Mouse (Mus musculus): ENCODE results near the gene Fry. TPM values are rescaled to one million over a fixed set of nuclear protein-coding genes. Genes with fewer than 3 reads are reported as not detected.

Fry gene
- total RNA-seq (2021) = 100 to 1,000 TPM; 196 to 210 TPM
- long read RNA-seq, transcript Fry-206 (11 exons, 2,204 nt) = major isoform, 7 of 90 reads
- long read RNA-seq, partial matches to known transcripts = 55 of 90 reads
- long read RNA-seq, other reads (novel, unspliced or antisense) = 27 of 90 reads

DNA sequence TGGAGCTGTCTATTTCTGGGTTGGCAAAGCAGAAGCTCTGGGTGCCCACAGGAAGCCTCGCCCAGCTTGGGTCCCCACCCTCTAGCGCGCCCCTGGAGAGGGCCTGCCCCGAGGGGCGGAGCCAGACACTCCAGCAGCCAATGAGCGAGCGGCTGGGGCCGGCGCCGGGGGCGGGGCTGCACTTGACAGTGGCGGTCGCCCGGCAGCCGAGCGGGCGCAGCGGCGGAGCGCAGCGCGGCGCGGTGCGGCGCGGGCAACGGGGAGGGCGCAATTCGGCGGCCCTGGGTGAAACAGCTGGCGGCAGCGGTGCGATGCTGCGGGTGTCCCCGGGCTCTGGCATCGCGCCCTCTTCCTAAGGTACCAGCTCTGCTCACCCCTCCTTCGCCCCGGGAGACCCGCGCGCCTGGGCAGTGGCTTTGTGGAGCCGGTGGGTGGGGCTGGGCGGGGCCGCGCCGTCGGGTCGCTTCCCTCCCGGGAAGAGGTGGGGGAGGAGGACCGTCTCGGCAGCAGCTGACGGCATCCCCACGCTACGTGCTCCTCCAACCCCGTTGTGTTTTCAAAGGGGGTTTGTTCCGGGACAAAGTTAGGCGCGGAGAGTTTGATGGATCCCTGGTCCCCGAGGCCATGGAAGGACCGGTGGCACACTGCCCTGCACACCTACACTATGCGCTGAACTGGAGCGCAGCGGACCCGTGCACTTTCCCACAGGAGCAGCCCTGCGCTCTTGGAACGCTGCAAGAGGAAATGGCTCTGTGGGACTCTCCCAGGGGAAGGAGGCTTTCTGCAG is at the start of gene Fry:
Fry (plus strand) TSS at position 191 of the 787 bp plus-strand sequence.
- DNase-seq (ENCODE audit: low spot score in 2 of 2) = peak; percentile 95 to 97

DNA sequence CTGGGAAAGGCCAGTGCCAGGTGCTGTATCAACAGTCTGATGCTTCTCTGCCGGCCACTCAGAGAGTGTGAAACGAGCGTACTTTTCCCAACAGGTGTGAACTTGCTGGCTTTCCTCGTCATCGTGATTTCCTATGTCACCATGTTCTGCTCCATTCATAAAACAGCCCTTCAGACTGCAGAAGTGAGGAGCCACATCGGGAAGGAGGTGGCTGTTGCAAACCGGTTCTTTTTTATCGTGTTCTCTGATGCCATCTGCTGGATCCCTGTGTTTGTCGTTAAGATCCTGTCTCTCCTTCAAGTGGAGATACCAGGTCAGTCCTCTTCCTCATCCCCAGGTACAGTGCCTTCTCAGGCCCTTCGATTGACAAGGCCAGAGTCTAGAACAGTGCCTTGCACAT is 48.4 kb upstream of the Fry start:
- peak; percentile 22 to 76 for DNase-seq (ENCODE audit: low spot score in 2 of 2)

DNA sequence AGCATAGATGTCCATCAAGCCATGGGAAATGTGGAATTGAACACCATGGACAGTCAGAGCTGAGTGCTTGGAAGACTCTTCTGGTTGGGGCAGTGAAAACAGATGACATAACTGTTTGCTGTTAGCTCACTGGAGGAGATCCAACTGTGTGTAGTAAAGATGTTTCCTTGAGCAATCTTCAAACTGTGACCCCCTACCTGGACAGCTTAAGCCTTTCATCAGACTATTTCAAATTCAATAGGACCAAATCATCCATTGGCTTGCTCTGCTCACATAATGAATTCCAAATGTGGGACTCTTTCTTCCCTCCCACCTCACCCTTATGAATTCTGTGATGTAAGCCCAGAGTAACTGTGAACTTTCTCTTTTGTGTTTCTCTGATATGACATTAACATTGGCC is 46.7 kb upstream of the Fry start:
- DNase-seq (ENCODE audit: low spot score in 2 of 2) = no peak

DNA sequence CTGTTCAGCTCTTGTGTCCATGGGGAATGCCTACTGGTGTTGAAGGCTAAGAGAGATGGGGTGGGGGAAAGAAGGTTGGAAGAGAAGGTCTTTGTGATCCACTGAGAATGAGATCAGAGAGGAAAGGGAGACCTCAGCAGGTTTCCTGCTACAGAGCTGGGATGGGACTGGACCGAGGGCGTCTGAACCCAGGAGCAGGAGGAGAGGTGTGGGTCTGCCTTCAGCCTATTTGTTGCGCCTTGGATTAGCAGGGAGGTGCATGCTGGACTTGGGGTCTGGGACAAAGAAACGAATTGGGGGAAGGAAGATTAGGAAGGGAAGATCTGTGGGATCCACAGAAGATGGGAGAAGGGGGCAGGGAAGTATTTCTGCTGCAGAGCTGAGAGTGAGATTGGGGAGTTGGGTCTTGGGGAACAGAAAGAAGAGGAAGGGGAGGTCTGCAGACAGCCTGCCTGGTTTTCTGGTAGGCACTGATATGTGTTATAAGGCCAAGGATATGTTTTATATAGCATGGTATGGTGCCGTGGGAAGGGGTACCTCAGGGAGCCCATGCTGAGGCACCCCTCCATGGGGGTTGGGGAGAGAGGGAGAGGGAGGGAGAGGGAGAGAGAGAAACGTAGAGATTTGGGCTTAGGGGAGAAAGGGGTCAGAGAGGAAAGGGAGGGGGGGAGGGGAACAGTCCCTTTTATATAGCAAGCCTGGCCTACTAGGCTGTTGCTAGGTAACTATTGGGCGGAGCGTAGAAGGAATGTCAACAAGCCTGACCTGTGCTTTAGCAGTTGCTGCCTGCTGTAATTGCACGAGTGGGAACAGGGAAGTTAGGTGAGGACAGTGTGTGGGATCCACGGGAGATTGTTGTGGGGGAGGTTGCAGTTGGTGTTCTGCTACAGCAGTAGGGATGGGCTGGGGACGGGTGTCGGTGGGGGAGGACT is 38.3 kb upstream of the Fry start:
- DNase-seq (ENCODE audit: low spot score in 2 of 2) = no peak

DNA sequence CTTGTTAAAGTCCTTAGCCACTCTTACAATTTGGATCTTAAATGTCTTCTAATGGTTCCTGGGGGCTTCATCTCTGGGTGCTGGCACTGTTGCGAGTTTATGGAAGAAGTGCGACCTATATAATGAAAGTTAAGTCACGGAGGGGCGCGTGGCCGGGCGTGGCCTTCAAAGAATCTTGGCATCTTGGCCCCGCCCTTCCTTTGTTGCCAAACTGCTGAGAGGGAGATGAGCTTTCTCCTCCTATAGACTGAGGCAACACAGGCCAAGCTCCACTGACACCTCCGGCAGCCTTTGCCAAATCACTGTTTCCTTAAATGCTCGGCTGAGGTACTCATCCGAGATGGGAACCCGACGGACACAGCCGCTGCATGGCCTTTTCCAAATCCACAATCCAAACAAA is 35.7 kb upstream of the Fry start:
- DNase-seq (ENCODE audit: low spot score in 2 of 2) = no peak

DNA sequence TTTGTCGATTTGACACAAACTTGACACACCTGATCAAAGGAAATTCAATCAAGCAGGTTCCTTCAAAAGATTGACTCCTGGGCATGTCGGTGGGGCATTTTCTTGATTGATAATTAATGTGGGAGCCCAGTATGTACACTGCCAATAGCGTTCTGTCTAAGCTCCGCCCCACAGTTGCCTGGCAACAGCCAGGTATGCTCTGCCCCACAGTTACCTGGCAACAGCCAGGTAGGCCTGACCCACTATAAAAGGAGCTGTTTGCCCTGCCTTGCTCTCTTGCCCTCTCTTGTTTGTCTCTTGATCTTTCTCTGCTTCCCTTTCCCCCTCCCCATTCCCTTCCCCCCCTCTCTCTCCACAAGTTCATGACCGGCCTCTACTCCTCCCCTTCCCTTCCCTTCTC is 35.3 kb upstream of the Fry start:
- no peak for DNase-seq (ENCODE audit: low spot score in 2 of 2)

DNA sequence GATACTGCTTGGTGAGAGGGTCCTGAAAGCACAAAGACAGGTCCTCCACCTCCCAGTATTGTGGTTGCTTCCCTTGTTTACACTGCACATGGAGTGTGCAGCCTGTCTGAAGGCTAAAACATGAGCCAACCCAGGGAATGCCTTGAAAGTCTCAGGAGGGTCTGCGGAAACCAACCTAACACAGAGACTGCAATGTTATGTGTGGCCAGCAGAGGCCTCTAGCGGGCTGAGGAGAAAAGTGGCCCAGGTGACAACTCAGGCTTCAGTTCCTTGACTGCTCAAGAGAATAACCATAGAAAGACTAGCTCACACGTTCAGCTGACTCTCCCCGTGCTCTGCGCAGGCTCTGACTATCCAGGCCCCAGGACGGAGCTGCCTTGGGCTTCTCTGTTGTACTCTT is 20.8 kb upstream of the Fry start:
- peak in 1 of 2 experiments; percentile 68 for DNase-seq (ENCODE audit: low spot score in 2 of 2)

DNA sequence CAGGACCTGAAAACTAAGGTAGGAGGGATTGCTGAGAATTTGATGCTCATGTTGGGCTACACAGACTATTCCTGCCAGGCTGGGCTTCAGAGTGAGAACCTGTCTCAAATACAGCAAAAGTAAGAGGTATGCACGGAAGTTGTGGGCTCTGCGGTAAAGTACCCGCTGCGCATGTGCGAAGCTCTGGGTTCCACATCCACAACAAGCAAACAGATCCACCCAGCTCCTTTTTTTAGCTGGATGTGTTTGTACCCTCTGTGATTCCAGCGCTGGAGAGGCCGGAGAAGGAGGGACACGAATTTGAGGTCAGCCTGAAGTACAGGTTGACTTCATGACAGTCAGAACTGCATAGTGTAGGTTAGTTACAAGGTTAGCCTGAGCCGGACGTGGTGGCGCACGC is 19.7 kb upstream of the Fry start:
- no peak for DNase-seq (ENCODE audit: low spot score in 2 of 2)

DNA sequence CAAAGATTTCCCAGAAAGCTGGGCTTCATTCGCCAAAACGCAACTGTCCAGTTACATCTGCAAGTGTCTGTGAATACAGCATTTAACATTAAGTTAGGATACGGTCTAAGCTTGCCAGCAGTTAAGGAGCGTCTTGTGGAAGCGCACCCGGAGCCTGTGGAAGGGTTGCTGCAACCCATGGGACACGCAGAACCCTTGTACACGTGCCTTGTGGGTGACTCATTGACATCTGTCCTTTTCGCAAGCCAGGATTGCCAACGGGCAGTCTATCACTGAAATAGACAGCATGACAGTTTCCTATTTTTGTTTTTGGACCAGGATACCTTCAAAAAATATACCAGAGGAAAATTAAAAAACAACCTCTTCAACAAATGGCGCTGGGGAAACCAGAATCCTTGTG is 16.7 kb upstream of the Fry start:
- DNase-seq (ENCODE audit: low spot score in 2 of 2) = no peak

DNA sequence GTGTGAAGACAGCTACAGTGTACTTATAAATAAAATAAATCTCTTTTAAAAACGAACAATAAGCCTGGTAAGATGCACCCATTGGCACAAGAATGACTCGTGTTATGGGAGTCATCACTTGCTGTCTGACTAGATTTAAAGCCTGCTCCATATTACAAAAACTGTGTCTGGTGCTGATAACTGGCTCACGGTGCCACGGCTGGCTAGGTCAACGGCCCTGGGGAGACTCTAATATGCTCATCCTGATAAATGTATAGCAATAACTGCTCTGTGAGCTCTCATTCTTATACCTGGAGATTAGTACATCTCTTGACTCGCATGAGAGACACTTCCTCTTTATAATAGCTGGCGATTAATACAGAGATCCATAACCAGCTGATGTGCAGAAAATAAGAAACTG is 12.1 kb upstream of the Fry start:
- no peak for DNase-seq (ENCODE audit: low spot score in 2 of 2)

DNA sequence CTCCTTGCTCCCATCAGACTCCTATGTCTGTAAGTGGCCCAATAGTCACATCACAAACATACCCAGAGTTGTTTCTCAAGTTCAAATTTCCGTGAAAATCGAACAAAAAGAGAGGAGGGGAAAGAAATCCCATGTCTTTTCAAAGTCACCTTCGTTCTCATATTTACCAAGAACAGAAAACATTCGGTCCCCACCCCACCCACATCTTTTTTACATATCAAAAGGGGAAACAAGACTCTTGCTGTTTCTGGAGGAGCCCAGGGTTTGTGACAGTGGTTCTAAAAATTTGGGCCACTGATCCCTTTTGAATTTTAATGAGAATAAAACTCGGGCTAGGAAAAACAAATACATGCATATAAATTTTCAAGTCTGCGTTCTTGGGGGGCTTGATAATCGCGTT is 7.2 kb upstream of the Fry start:
- no peak for DNase-seq (ENCODE audit: low spot score in 2 of 2)

DNA sequence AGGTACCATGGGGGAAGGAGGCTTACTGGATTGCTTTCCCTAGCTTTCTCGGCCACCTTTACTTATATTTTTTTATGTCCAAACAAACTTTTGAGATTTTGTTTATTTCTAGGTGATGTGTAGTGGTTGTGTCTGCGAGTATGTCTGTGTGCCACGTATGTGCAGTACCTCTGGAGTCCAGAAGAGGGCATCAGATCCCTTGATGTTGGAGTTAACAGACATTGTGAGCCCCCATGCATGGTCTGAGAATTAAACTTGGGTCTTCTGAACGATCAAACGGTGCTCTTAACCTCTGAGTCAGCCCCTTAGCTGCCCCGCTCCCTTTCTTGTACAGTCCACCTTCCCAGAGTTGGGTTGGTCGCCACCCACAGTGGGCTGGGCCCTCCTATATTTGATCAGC is 4.4 kb upstream of the Fry start:
- no peak for DNase-seq (ENCODE audit: low spot score in 2 of 2)

DNA sequence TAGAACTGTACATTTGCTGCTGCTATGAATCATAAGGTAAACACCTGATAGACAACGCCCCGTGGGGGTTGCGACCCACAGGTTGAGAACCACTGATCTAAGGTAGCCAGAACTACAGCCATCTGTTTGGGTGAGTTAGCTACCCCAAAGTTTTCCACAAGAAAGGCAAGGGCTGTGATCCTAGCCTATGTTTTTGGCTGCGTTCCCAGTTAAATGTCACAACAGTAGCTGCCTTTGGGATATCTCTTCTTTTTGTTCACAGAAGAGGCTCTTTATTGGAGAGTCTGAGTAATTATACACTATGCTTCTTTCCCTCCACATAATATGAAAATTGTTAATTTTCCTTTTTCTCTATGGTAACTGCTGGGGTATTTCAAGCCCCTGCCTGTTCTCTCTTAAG is 3.7 kb upstream of the Fry start:
- DNase-seq (ENCODE audit: low spot score in 2 of 2) = no peak

DNA sequence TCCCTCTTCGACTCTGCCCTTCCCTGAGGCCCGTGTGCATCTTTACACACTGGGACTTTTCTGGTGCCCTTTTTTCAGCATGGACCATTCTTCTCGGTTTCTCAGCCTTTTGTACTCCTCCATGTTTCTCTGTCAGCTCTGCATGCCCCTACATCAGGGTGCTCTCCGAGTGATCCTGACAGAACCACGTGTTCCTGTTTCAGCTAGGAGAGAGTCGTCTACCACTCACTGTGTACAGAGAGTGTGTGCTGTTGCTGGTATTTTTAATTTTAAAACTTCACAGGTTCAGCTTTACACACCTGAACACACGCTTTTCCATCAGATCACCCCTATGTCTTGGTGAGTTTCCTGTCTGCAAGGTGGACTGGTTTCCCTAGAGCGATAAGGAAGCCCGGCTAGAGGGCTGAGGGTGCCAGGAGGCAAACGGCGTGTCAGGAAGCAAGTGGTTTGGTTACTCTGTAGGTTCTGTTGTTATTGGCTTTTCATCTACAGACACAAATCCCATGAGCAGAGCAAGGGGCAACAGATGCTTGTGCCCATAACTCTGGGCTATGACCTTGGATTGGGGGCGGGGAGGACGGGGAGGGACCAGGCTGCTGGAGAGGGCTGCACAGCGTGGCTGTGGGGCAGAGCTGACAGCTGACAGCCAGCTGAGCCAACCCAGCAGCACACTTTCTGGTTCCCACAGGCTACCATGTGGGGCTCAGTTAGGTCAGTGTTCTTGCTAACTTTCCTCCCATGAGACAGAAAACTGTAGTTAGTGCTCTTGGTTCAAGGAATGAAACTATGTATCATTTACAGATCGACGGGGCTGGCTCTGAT is 3.0 kb upstream of the Fry start:
- no peak for DNase-seq (ENCODE audit: low spot score in 2 of 2)

DNA sequence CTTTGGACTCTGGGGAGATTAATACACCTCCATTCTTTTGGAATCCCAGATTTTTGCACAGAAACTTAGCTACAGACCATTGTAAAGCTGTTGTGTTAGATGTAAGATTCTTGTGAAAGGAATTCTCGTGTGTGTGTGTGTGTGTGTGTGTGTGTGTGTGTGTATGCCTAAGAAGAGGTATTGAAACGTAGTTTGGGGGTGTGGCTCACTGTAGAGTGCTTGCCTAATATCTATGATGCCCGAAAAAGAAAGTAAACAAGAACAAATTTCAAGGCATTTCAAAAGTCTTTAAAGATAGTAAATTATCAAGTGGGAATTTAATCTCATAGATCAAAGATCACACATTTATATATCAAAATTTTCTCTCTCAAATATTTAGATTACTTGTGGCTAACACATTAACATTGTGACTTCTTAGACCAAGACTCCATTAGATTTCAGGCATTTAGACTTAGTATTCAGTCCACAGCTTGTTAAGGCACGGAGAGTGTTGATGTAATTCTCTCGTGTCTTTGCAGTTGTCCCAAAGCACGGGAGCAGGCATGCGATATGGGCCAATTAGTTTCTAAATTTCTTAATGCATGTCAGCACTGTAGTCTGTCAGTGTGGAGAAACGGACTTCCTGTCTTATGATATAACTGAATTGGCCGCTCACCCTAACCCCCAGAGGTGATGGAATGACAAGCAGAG is 2.1 kb upstream of the Fry start:
- no peak for DNase-seq (ENCODE audit: low spot score in 2 of 2)

DNA sequence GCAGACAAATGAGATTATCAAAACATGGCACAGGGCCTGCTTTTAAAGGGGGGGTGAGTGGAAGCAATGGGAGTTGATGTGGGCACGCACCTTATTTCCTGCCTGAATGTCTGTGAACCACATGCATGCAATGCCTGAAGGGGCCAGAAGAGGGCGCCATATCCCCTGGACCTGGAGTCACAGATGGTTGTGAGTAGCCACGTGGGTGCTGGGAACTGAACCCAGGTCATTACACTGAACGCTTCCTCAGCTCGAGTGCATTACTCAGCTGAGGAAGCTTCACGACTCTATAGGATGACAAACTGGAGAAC is 1.6 kb upstream of the Fry start:
- no peak for DNase-seq (ENCODE audit: low spot score in 2 of 2)

DNA sequence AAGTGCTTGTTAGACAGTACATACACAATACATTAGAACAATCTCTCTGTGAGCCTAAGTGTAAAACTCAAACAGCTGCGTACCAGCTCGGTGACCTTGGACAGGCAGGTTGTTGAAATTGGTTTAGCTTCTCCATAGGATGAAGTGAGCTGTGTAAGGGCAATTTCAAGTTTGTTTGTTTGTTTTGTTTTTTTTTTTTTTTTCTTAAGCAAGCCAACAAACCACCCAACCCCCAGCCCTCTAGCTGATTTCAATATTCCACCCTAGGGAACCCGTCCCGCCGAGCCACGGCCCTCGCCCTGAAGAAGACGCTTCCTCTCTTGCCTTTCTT is 356 bp upstream of the Fry start:
- DNase-seq (ENCODE audit: low spot score in 2 of 2) = no peak

DNA sequence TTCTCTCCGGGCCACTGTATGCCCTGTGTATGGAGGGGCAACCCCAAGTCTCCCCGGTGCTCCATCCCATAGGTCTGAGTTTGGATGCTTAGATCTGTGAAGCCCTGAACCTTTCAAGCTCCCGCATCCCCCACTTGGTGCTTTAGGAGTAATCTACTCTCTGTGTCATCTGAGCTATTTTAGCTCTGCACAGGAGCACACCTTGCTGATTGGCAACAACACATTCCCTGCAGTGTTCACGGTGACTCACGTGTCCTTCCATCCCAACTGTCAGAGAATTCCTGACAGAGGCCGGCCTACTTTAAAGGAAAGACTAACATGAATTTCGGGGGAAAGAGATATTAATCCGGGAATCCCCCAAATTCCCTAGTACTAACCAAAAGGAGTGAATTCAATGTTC is 2.2 kb downstream of the Fry start:
- DNase-seq (ENCODE audit: low spot score in 2 of 2) = no peak

DNA sequence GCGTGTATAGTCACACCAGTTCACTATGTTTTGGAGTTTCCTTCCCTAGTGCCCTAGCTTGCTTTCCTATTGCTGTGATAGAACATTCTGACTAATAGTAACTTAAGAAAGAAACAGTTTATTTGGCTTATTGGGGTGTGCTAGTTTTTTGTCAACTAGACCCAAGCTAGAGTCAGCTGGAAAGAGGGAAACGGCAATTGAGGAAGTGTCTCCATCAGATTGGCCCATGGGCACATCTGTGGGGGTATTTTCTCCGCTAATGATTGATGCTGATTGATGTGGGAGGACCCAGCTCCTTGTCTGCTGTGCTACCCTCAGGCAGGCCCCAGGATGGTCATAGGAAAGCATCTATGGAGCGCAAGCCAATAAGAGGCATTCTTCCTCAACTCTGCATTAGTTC is 3.6 kb downstream of the Fry start:
- DNase-seq (ENCODE audit: low spot score in 2 of 2) = no peak

DNA sequence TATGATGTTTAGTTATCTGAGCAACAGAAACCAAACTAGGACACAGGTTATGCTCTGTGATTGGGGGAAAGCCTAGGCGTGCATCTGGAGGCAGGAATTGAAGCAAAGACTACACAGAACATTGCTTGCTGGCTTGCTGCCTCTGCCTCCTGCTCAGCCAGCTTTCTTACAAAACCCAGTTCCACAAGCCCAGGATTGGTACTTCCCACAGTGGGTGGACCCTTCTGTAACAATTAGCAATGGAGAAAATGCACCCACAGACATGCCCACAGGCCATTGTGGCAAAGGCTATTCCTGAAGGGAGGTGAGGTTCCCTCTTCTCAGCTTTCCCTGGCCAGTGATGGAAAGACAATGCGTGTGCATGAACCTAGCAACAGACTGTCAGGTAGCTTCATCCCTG is 4.1 kb downstream of the Fry start:
- peak; percentile 45 to 76 for DNase-seq (ENCODE audit: low spot score in 2 of 2)

DNA sequence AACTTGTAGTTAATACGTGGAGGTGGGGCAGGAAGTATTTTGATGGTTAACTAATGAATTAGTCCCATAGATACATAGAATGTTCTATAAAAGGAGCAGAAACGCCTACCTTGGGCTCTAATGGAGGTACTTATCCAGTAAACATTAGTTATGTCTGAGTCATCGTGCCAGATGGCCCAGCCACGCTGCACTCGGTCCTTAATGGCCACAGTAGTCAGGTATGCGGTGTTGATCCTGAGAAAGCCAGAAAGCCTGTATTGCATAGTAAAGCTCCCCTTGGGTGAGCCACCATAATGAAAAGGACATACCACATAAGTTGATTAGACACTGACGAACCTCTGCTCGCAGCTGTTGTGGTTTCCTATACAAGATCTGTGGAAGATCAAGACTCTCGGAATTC is 7.5 kb downstream of the Fry start:
- no peak for DNase-seq (ENCODE audit: low spot score in 2 of 2)

All from layer of hippocampus, adult 18-20 months (tissue).